Mouse (Mus musculus): ENCODE data around the gene Trpm8. TPM values are rescaled to one million over a fixed set of nuclear protein-coding genes. Genes with fewer than 3 reads are reported as not detected.

Trpm8 gene
- total and polyA plus RNA-seq, 2 experiments from 2014 or later, result not detected

- H3K27me3 ChIP-seq (ENCODE audit: control insufficient read depth, insufficient read depth, low read length), result no peaks in the 10 kb centered on the region
- no peak overlapping the region for H3K4me2 ChIP-seq (ENCODE audit: low read depth, low read length)
- H3K9me3 ChIP-seq (replicated peaks; ENCODE audit: control insufficient read depth, low read length), result no peaks in the 10 kb centered on the region
- no peak overlapping the region for H3K9ac ChIP-seq (replicated peaks; ENCODE audit: low read depth, low read length)
- no peak for DNase-seq (ENCODE audit: low spot score)
- H3K36me3 ChIP-seq (replicated peaks; ENCODE audit: control insufficient read depth, insufficient read depth, low read length), result no peaks in the 10 kb centered on the region
- ATAC-seq (ENCODE audit: insufficient read depth, low read depth), result no peak
- TF ChIP-seq EP300 (IDR thresholded peaks at IDR 0.05; ENCODE audit: low read depth), result no peak
- no peak for TF ChIP-seq CTCF (IDR thresholded peaks at IDR 0.05; ENCODE audit: low read depth)
- H3K27ac ChIP-seq (ENCODE audit: low read depth), result no peak overlapping the region
- no peak overlapping the region for H3K4me3 ChIP-seq (ENCODE audit: low read depth, low read length)
- WGBS, result 62% methylated on average over 6 of the region's 6 CpGs
- H3K4me1 ChIP-seq (ENCODE audit: control insufficient read depth, insufficient read depth), result no peaks in the 10 kb centered on the region
These were observed 79.2 kb downstream of the Trpm8 start for GRCm38 (mm10) chr1:88356616-88357015.

DNA sequence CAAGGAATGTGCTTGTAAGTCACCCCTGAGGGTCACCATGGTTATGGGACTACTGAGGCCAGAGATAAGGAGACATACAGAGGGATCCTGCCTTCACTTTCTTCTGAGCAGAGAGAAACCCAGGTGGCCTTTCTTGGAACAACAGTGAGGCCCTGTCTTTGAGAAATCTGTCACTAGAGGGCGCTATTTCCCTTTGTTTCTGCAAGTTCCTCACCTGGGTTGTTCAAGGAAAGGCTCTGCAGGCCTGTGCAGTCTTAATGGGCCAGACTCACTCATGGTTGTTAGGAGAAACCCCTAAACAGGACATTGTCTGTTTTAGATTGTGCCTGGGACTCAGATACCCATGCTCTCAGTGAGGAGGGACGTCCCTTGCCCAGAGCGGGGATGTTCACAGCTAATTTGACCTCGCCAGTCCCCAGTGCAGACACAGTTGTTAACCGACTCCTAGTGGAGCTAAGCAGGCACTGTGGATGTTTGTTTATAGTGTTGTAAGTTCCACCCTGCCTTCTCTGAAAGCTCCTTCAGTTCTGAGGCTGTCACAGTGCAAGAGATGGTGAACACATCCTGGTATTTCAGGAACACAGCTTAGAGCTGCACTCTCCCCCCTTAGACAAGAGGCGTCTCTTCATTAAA, 80.1 kb downstream of the Trpm8 start:
- no peaks in the 10 kb centered on the region for H3K27me3 ChIP-seq (ENCODE audit: control insufficient read depth, insufficient read depth, low read length)
- no peak overlapping the region for H3K9ac ChIP-seq (replicated peaks; ENCODE audit: low read depth, low read length)
- ATAC-seq (ENCODE audit: insufficient read depth, low read depth) (no peak), DNase-seq (ENCODE audit: low spot score) (peak; percentile 71)
- no peaks in the 10 kb centered on the region for H3K36me3 ChIP-seq (replicated peaks; ENCODE audit: control insufficient read depth, insufficient read depth, low read length)
- H3K4me2 ChIP-seq (ENCODE audit: low read depth, low read length), result no peak overlapping the region
- no peak overlapping the region for H3K4me3 ChIP-seq (ENCODE audit: low read depth, low read length)
- H3K27ac ChIP-seq (ENCODE audit: low read depth), result no peak overlapping the region
- peak; percentile 68 for TF ChIP-seq CTCF (IDR thresholded peaks at IDR 0.05; ENCODE audit: low read depth)
- no peak for TF ChIP-seq EP300 (IDR thresholded peaks at IDR 0.05; ENCODE audit: low read depth)
- H3K4me1 ChIP-seq (ENCODE audit: control insufficient read depth, insufficient read depth), result no peaks in the 10 kb centered on the region
- WGBS, result 64% methylated on average over 6 of the region's 6 CpGs
- H3K9me3 ChIP-seq (replicated peaks; ENCODE audit: control insufficient read depth, low read length), result no peaks in the 10 kb centered on the region

- Histone ChIP-seq H3K9me3 (replicated peaks; ENCODE audit: control insufficient read depth, low read length) (no peaks in the 10 kb centered on the region), H3K9ac (replicated peaks; ENCODE audit: low read depth, low read length) (no peak overlapping the region), H3K4me3 (ENCODE audit: low read depth, low read length) (no peak overlapping the region), H3K27ac (ENCODE audit: low read depth) (no peak overlapping the region), H3K36me3 (replicated peaks; ENCODE audit: control insufficient read depth, insufficient read depth, low read length) (no peaks in the 10 kb centered on the region), H3K27me3 (ENCODE audit: control insufficient read depth, insufficient read depth, low read length) (no peaks in the 10 kb centered on the region), H3K4me2 (ENCODE audit: low read depth, low read length) (no peak overlapping the region), H3K4me1 (ENCODE audit: control insufficient read depth, insufficient read depth) (no peaks in the 10 kb centered on the region)
- ATAC-seq (ENCODE audit: insufficient read depth, low read depth) (no peak), DNase-seq (ENCODE audit: low spot score) (no peak)
- no peak for TF ChIP-seq CTCF (IDR thresholded peaks at IDR 0.05; ENCODE audit: low read depth)
- TF ChIP-seq EP300 (IDR thresholded peaks at IDR 0.05; ENCODE audit: low read depth), result no peak
- WGBS, result 76% methylated on average over 7 of the region's 7 CpGs
These were observed 80.7 kb downstream of the Trpm8 start for GRCm38 (mm10) chr1:88358102-88358654.

GRCm38 (mm10) chr1:88361085-88361484, 83.6 kb downstream of the Trpm8 start:
- Histone ChIP-seq H3K27ac (ENCODE audit: low read depth) (no peak overlapping the region), H3K4me1 (ENCODE audit: control insufficient read depth, insufficient read depth) (no peaks in the 10 kb centered on the region), H3K4me2 (ENCODE audit: low read depth, low read length) (no peak overlapping the region), H3K4me3 (ENCODE audit: low read depth, low read length) (no peak overlapping the region), H3K36me3 (replicated peaks; ENCODE audit: control insufficient read depth, insufficient read depth, low read length) (no peaks in the 10 kb centered on the region), H3K27me3 (ENCODE audit: control insufficient read depth, insufficient read depth, low read length) (no peaks in the 10 kb centered on the region), H3K9me3 (replicated peaks; ENCODE audit: control insufficient read depth, low read length) (no peaks in the 10 kb centered on the region), H3K9ac (replicated peaks; ENCODE audit: low read depth, low read length) (no peak overlapping the region)
- 80% methylated on average over 4 of the region's 4 CpGs for WGBS
- TF ChIP-seq CTCF (IDR thresholded peaks at IDR 0.05; ENCODE audit: low read depth), result no peak
- no peak for TF ChIP-seq EP300 (IDR thresholded peaks at IDR 0.05; ENCODE audit: low read depth)
- DNase-seq (ENCODE audit: low spot score), result no peak
- ATAC-seq (ENCODE audit: insufficient read depth, low read depth), result no peak

DNA sequence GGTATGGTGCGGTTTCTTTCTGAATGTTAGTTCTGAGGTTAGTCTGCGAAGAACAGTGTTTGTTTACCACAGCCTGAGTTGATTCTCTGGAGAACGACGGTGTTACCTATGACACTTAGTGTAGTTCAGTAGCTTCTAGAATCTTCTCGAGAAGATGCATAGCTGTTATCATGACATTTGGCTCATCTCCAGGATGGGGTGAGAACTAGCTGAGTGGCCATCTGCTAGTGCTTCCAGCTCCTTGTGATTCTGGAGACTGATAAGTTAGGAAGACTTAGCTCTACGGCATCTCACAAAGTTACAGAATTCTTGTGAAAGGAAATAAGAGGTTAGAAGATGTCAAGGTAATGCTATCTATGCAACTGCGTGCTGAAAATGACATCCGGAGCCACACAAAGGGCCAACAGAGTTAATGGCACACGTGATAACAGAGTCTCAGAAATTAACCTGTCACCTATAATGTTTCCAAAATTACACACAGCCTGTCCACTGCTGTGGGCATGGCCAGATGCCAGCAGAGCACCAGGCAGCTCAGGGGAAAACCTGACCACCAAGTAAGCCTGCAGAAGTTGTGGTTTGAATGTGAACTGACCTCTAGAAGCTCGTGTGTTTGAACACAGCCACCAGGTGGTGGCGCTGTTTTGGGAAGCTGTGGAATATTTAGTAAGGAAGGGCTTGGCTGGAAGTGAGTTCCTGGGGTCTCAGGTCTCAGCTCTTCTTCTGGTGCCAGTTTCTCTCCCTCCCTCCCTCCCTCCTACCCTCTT, 89.6 kb downstream of the Trpm8 start:
- ATAC-seq (ENCODE audit: insufficient read depth, low read depth) (no peak), DNase-seq (ENCODE audit: low spot score) (no peak)
- no peak overlapping the region for H3K27ac ChIP-seq (ENCODE audit: low read depth)
- WGBS, result 58% methylated on average over 11 of the region's 11 CpGs
- TF ChIP-seq EP300 (IDR thresholded peaks at IDR 0.05; ENCODE audit: low read depth) (no peak), CTCF (IDR thresholded peaks at IDR 0.05; ENCODE audit: low read depth) (no peak)
- H3K9ac ChIP-seq (replicated peaks; ENCODE audit: low read depth, low read length), result no peak overlapping the region
- H3K4me1 ChIP-seq (ENCODE audit: control insufficient read depth, insufficient read depth), result no peaks in the 10 kb centered on the region
- H3K27me3 ChIP-seq (ENCODE audit: control insufficient read depth, insufficient read depth, low read length), result no peaks in the 10 kb centered on the region
- H3K4me2 ChIP-seq (ENCODE audit: low read depth, low read length), result no peak overlapping the region
- no peaks in the 10 kb centered on the region for H3K9me3 ChIP-seq (replicated peaks; ENCODE audit: control insufficient read depth, low read length)
- no peak overlapping the region for H3K4me3 ChIP-seq (ENCODE audit: low read depth, low read length)
- H3K36me3 ChIP-seq (replicated peaks; ENCODE audit: control insufficient read depth, insufficient read depth, low read length), result no peaks in the 10 kb centered on the region

All from heart, postnatal 0 days (tissue).